Mouse (Mus musculus) lung, adult 18-20 months (tissue): ENCODE results near the gene Gclc.
A peak's percentile ranks its signal among the peaks of the same experiment; 100 is the strongest.

Experiments
- DNase-seq, 2 experiments: peaks; one replicate each; pipeline ENCODE4 v3.0.0; 2022; ENCODE audit warnings: mixed read lengths in 2 of 2

Gclc gene

GRCm38 (mm10) chr9:77785466-77785865 lies 31.1 kb downstream of the Gclc start:
- DNase-seq: no peak

GRCm38 (mm10) chr9:77787936-77788335 lies 33.6 kb downstream of the Gclc start:
- DNase-seq: no peak

DNA sequence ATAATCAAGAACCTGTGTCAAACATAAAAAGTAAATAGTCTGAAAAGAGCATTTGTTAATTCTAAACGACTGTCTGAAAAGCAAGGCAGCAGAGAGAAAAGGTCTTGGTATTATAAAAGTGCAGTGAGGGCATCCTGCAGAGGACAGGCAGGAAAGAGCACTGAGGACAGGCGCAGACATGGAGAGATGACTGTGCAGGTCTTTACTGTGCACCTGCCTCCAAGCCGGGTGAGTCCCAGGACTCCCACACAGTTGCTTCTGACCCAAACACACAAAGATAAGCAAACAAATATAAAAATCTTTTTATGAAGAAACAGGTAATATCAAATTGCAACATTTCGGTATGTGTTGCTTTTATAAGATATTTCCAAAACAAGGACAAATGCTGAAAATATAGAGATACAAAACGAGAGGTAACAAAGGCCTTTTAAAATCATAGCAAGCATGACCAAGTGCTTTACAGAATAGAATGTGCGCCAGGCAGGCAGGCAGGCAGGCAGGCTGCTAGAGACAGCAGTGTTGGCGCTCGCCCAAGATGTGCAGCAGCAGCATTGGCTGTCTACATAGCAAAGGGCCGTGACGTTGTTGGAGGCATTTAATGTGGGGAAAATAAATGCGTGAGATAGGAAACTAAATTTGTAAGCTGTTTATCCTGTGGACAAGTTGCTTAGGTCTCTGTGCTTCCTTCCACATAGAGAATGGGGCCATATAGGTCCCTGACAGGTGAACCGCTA lies 35.4 kb downstream of the Gclc start:
- no peak for DNase-seq

DNA sequence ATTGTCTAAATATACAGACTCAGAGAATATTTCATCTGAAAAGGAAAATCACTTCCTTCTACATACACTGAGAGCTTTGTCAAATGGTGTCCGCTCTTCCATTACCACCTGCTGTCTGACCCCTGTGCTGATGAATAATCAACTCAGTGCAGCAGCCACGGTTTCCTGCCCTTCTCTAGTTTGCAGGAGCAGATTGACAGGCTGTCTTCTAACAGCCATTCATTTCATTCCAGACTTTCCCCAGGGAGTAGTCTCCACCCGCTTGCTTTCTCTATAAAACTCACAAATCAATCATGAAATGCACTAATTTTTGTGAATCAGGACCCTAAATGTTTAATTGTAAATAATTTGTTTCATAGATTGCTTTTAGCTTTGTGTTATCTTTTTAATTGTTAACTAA lies 39.5 kb downstream of the Gclc start:
- DNase-seq: no peak

GRCm38 (mm10) chr9:77802461-77802860 lies 48.1 kb downstream of the Gclc start:
- peak; percentile 30 to 40 for DNase-seq

GRCm38 (mm10) chr9:77806426-77806825 lies 52.1 kb downstream of the Gclc start:
- DNase-seq: no peak

DNA sequence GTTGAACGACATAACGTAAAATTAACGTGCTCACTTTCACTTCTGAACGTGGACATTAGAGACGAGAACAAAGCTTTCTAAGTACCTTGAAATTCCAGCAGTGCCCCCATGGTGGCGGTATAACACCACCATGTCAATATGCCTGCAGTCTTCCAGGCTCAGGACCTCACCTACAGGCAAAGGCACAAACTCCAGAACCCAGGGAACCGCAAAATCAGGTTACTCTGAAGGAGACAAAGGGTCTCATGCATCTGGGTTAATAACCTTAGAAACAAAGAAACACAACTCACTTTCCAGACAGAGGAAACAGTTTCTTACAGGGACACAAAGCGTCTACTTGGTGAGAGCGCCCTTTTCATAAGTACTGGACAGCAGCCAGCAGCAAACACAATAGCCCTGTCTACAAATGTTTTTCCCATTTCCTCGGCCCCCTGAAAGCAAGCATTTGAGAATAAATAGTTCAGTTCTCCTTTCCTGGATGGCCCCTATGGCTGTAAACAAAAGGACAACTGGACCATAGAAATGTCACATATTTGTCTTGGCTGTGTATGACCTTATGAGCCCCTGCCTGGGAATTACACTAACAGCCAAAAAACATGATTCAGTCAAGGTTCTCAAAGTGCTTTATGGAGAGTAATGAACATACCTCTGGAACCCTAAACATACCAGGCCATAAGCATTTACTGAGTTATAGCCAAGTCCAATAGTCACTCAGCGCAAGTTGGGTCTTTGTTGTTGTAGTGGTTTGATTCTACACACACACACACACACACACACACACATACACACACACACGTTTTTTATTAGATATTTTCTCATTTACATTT lies 52.7 kb downstream of the Gclc start:
- DNase-seq: peak; percentile 88

GRCm38 (mm10) chr9:77808481-77808880 lies 54.1 kb downstream of the Gclc start:
- DNase-seq: peak in 1 of 2 experiments; percentile 48

GRCm38 (mm10) chr9:77818858-77819257 lies 64.5 kb downstream of the Gclc start:
- no peak for DNase-seq

- no peak for DNase-seq
Measured at GRCm38 (mm10) chr9:77819318-77819717, 65.0 kb downstream of the Gclc start.

- DNase-seq: peak; percentile 24 to 63
Measured at GRCm38 (mm10) chr9:77820836-77821235, 66.5 kb downstream of the Gclc start.

GRCm38 (mm10) chr9:77825380-77825961 lies 71.1 kb downstream of the Gclc start:
- DNase-seq: no peak

DNA sequence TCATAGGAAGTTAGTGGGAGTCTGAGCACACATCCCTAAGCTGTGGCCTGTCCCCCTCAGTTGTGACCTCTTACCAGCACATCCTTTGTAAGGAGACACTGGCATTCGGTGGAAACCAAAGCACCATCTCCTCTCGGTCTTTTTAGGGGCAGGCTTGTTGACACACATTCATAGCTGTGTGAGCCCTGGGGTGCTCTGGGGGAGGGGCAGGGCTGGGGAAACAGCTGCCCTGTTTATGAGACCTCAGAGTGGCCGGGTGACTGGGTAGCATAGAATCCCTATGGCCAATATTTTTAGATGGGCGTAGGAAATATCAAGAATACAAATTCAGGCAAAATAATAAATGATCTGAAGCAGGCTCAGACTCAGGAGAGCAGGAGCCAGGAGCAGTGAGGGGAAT lies 71.9 kb downstream of the Gclc start:
- DNase-seq: peak in 1 of 2 experiments; percentile 8

DNA sequence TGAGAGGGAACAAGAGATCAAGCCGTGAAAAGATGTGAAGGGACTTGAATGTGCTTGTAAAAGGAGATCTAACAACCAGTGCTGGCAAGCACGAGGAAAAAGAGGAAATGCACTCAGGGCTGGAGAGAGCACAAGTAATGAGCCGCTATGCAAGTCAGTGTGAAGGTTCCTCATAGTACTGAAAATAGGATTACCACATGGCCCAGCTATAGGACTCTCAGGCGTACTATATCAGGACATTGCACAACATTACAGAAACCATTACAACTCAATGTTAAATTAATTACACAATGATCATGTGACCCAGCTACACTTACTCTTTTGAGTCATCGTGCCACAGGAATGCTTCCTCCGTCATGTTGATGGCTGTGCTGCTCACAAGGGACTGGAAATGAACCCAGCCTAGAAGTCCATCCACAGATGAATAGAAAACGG lies 74.2 kb downstream of the Gclc start:
- DNase-seq: peak; percentile 31 to 38

GRCm38 (mm10) chr9:77834259-77834993 lies 80.1 kb downstream of the Gclc start:
- peak; percentile 37 to 55 for DNase-seq

- no peak for DNase-seq
Measured at GRCm38 (mm10) chr9:77835122-77835521, 80.8 kb downstream of the Gclc start.

DNA sequence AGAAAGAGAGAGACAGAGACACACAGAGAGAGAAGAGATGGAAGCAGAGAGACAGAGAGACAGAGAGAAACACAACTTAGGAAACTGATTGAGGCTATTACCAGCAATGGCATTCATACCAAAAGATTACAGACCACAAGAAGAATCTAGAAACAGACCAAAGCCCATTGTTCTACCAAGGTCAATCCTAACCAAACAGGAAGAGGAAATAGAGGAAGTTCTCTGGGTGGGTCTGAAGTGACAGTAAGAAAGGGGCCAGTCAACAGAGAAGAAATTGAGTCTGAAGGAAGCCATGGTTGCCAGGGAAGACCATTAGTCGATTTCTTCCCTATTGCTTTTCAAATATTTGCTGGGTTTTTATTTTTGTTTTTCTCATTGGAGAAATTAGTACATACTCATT lies 81.4 kb downstream of the Gclc start:
- DNase-seq: no peak

DNA sequence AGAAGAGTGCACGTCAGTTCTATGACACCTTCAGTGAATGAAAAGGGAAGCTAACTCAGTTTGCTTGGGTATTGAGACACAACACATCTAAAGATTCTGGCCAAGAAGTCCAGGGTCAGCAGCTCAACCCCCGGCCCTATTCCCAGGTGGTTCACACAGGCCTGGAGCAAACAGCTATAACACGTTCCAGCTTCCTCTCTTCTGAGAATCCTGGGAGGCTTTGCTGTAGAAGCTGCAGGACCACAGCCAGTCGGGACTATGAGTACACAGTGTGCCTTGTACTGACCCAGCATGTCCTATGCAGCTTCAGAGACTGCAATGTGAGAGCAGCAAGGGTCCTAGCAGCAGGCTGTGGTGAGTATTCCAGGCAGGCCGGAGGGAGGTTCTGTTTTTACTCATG lies 84.3 kb downstream of the Gclc start:
- DNase-seq: no peak
